Mouse (Mus musculus): Measurements from ENCODE around the gene Gm21974. TPM values are rescaled to one million over a fixed set of nuclear protein-coding genes. Genes with fewer than 3 reads are reported as not detected.

The Gm21974 gene
- total and polyA plus RNA-seq, 3 experiments, result not detected

DNA sequence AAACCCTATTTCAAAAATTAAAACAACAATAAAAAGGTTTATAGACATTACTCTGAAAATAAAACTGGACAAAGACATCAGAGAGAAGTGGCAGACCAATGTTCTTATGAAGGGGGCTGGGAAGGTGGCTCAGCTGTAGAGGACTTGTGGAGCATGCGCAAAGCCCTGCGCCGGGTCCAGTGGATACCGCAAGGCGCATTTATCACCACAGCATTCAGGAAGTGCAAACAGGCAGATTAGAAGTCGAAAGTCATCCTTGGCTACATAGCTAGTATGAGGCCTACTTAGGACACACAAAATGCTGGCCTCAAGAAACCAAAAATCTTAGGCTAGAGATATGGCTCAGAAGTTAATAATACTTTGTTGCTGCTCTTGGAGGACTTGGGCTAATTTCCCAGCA, 37.0 kb downstream of the Gm21974 start:
- 81% methylated on average over 6 of the region's 6 CpGs for WGBS
- no peaks in the 10 kb centered on the region for H3K4me1 ChIP-seq (ENCODE audit: control insufficient read depth, insufficient read depth, low read length)

DNA sequence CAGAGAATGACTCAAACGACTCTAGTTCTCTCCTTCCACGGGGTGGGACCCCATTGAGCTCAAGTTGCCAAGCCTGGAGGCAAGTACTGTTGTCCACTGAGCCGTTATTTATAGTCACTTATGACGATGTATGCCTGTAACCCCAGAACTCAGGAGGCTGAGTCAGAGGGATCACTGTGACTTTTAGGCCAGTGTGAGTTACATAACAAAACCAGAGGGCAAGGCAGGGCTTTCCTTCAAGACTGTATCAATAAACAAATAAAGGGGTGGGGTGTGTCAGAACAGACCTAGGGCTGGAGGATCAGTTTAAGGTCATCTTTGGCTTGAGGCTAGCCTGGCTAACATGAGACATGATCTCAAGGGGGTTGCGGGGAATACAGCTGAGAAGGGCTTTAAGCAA, 44.3 kb downstream of the Gm21974 start:
- intact Hi-C loops (cut with DNase I), result no loop called here
- no peak for TF ChIP-seq EP300 (IDR thresholded peaks at IDR 0.05; ENCODE audit: insufficient read depth, low read depth, low read length)
- TF ChIP-seq CTCF (IDR thresholded peaks at IDR 0.05), result no peak
- TF ChIP-seq POLR2A (IDR thresholded peaks at IDR 0.05; ENCODE audit: insufficient read depth, low read depth, low read length), result no peak
- Histone ChIP-seq H3K79me2 (replicated peaks; ENCODE audit: control insufficient read depth, insufficient read depth, low read length) (no peaks in the 10 kb centered on the region), H3K4me1 (ENCODE audit: control insufficient read depth, insufficient read depth, low read length) (no peaks in the 10 kb centered on the region; the same call in 1 of the 2 replicates), H3K27me3 (ENCODE audit: control insufficient read depth, insufficient read depth, low read length) (no peaks in the 10 kb centered on the region), H3K27ac (no peak overlapping the region; the same call in 1 of the 2 replicates), H3K9ac (ENCODE audit: low read depth, low read length) (no peak overlapping the region), H3K36me3 (ENCODE audit: control insufficient read depth, insufficient read depth, low read length) (no peaks in the 10 kb centered on the region), H3K4me3 (no peak overlapping the region)
- DNase-seq, result peak in 1 of 2 experiments; percentile 17
- WGBS, result 45% methylated on average over 5 of the region's 5 CpGs

More for the DNA sequence above, 37.0 kb downstream of the Gm21974 start:
- H3K36me3 ChIP-seq (ENCODE audit: control insufficient read depth, insufficient read depth, low read length), result no peaks in the 10 kb centered on the region
- intact Hi-C loops (cut with DNase I), result no loop called here
- H3K9ac ChIP-seq (ENCODE audit: low read depth, low read length), result no peak overlapping the region
- H3K4me3 ChIP-seq, result no peak overlapping the region
- H3K27me3 ChIP-seq (ENCODE audit: control insufficient read depth, insufficient read depth, low read length), result no peaks in the 10 kb centered on the region
- no peaks in the 10 kb centered on the region for H3K79me2 ChIP-seq (replicated peaks; ENCODE audit: control insufficient read depth, insufficient read depth, low read length)
- no peak for DNase-seq
- TF ChIP-seq POLR2A (IDR thresholded peaks at IDR 0.05; ENCODE audit: insufficient read depth, low read depth, low read length), result no peak
- TF ChIP-seq CTCF (IDR thresholded peaks at IDR 0.05), result no peak
- no peak overlapping the region for H3K27ac ChIP-seq

DNA sequence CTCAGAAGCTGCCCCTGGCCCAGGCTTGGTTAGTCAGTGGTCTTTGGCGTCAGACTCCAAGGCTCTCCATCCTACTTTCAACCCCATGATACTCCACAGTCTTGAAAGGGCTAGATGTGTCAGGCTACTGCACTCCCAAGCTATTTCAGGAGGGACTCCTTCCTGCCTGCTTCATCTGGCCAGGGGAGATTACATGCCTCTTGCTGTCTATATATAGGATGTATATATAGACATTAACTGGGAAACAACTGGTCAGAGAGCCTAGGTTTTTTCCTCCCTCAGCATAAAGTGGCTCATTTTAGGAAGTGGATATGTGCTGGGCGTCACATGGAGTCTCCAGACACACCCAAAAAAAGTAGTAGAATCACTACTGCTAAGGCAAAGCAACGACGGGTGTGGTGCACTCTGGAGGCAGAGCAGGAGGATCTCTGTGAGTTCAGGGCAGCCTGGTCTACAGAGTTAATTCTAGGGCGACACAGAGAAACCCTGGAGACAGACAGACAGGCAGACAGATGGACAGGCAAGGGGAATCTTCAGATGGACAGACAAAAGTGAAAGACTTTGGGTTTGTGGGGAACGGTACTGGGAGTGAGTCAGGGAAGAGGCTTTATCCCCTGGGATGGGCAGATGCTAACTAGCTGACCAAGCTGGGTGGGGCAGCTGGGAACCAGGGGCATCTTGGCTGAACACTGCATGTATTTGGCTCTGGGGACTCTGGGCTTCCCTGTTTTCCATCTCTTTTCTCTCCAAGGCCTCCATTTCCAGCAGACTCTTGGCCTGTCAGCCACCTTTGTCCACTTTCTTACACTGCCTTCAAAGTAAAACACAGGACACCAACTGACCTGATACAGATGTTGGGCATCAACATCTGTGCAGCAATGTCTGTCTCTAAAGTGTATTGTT, 45.0 kb downstream of the Gm21974 start:
- no peak for TF ChIP-seq CTCF (IDR thresholded peaks at IDR 0.05)
- 0 out of 2 replicates have a peak, but pooled peaks have one; percentile 15 for TF ChIP-seq POLR2A (IDR thresholded peaks at IDR 0.05; ENCODE audit: insufficient read depth, low read depth, low read length)
- no peak for TF ChIP-seq EP300 (IDR thresholded peaks at IDR 0.05; ENCODE audit: insufficient read depth, low read depth, low read length)
- no peak for DNase-seq
- no peaks in the 10 kb centered on the region for H3K79me2 ChIP-seq (replicated peaks; ENCODE audit: control insufficient read depth, insufficient read depth, low read length)
- no peaks in the 10 kb centered on the region for H3K36me3 ChIP-seq (ENCODE audit: control insufficient read depth, insufficient read depth, low read length)
- no peak overlapping the region for H3K9ac ChIP-seq (ENCODE audit: low read depth, low read length)
- intact Hi-C loops (cut with DNase I), result no loop called here
- H3K27ac ChIP-seq, result no peak overlapping the region; the same call in 1 of the 2 replicates
- WGBS, result 56% methylated on average over 6 of the region's 6 CpGs
- no peaks in the 10 kb centered on the region; the same call in 1 of the 2 replicates for H3K4me1 ChIP-seq (ENCODE audit: control insufficient read depth, insufficient read depth, low read length)
- H3K27me3 ChIP-seq (ENCODE audit: control insufficient read depth, insufficient read depth, low read length), result no peaks in the 10 kb centered on the region
- no peak overlapping the region for H3K4me3 ChIP-seq

DNA sequence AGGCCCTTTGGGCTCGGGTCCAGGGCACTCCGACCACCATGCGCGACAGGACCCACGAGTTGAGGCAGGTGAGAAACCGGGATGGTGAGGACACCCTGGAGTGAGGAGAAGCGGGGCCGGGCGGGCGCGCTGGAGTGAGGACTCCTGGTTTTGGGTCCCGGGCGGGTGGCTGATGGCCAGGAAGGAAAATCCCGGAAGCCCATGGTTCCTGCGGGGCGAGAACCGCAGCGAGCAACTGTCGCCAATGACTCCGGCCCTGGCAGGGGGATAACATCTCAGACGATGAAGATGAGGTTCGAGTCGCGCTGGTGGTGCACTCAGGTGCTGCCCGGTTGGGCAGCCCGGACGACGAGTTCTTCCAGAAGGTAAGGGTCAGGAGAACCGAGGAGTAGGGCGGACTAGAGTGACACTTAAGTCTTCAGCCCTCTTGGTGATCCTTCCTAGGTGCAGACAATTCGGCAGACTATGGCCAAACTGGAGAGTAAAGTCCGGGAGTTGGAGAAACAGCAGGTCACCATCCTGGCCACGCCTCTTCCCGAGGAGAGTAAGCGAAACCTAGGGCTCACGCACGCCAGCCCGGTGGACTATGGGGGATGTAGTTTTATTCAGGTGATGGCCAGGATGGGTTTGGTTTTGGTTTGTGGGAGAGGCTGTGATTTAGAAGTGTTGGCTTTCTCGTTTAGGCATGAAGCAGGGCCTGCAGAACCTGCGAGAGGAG, 53.1 kb downstream of the Gm21974 start:
- WGBS, result under 1% methylated on average over 40 of the region's 40 CpGs
- intact Hi-C loops (cut with DNase I), result loop anchor here (1.0 kb wide), 2 partner anchors 27 to 33 kb away; no protein-coding TSS in a partner anchor

DNA sequence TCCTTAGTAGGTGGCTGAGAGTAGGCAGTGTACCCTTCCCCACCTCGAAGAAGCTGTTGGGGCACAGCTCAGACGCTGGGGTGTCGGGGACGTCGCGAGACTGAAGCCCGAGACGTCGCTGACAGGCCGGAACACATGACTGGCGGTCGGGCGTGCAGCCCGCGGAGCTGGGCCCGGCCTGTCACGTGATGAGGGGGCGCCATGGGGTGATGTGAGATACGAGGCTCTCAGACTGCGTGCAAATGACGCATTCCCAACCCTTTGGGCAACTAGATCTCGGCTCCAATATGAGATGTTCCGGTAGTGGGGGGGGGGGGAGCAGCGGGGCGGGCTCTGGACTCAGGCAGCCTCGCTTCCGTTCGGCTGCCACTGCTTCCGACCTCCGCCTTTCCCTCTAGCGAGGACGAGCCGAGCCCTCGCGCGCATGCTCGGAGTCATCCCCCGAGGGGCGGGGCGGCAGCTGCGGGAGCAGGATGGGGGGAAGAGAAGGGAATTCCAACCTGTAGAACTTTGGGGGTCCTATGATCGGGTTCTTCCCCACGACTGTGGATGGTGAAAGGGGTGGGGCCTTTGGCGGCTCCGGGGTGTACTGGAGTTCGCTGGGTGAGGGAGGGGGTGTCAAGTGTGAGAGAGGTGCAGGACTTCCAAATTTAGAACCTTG, 53.8 kb downstream of the Gm21974 start:
- H3K27ac ChIP-seq, result peak overlapping the region; percentile 87
- intact Hi-C loops (cut with DNase I), result loop anchor here (1.0 kb wide), 1 partner anchor 41 kb away; the partner anchor contains the start of gene Hsd3b7
- peaks cover 3% of the 10 kb centered on the region for H3K36me3 ChIP-seq (ENCODE audit: control insufficient read depth, insufficient read depth, low read length)
- peak; percentile 95 to 96 for DNase-seq
- H3K4me1 ChIP-seq (ENCODE audit: control insufficient read depth, insufficient read depth, low read length), result peaks cover 2% of the 10 kb centered on the region; the same call in 1 of the 2 replicates
- 1% methylated on average over 46 of the region's 46 CpGs for WGBS
- H3K27me3 ChIP-seq (ENCODE audit: control insufficient read depth, insufficient read depth, low read length), result no peaks in the 10 kb centered on the region
- H3K4me3 ChIP-seq, result peak overlapping the region; percentile 74
- no peaks in the 10 kb centered on the region for H3K79me2 ChIP-seq (replicated peaks; ENCODE audit: control insufficient read depth, insufficient read depth, low read length)
- TF ChIP-seq POLR2A (IDR thresholded peaks at IDR 0.05; ENCODE audit: insufficient read depth, low read depth, low read length) (peak; percentile 85), CTCF (IDR thresholded peaks at IDR 0.05) (no peak), EP300 (IDR thresholded peaks at IDR 0.05; ENCODE audit: insufficient read depth, low read depth, low read length) (peak; percentile 40)
- H3K9ac ChIP-seq (ENCODE audit: low read depth, low read length), result peak overlapping the region; percentile 76

More for the DNA sequence above, 53.1 kb downstream of the Gm21974 start:
- Histone ChIP-seq H3K4me1 (ENCODE audit: control insufficient read depth, insufficient read depth, low read length) (peaks cover 2% of the 10 kb centered on the region; the same call in 1 of the 2 replicates), H3K9ac (ENCODE audit: low read depth, low read length) (peak overlapping the region; percentile 76), H3K27me3 (ENCODE audit: control insufficient read depth, insufficient read depth, low read length) (no peaks in the 10 kb centered on the region), H3K4me3 (peak overlapping the region; percentile 74), H3K36me3 (ENCODE audit: control insufficient read depth, insufficient read depth, low read length) (peaks cover 3% of the 10 kb centered on the region), H3K27ac (peak overlapping the region; percentile 87), H3K79me2 (replicated peaks; ENCODE audit: control insufficient read depth, insufficient read depth, low read length) (no peaks in the 10 kb centered on the region)
- peak; percentile 97 for TF ChIP-seq POLR2A (IDR thresholded peaks at IDR 0.05; ENCODE audit: insufficient read depth, low read depth, low read length)
- no peak; the same call in 1 of the 2 replicates for TF ChIP-seq EP300 (IDR thresholded peaks at IDR 0.05; ENCODE audit: insufficient read depth, low read depth, low read length)
- TF ChIP-seq CTCF (IDR thresholded peaks at IDR 0.05), result no peak
- peak; percentile 82 to 87 for DNase-seq
